Mouse (Mus musculus) kidney, adult 11 months (tissue): ENCODE measurements at regions not wholly inside any gene's neighbourhood (a gene's known extent, or its start where the extent isn't known, plus 50 kb on each side); places are given as distances from the start of the nearest gene placed in this dataset.

Experiments used
- DNase-seq: peaks from one replicate; pipeline ENCODE4 v3.0.0; 2022

DNA sequence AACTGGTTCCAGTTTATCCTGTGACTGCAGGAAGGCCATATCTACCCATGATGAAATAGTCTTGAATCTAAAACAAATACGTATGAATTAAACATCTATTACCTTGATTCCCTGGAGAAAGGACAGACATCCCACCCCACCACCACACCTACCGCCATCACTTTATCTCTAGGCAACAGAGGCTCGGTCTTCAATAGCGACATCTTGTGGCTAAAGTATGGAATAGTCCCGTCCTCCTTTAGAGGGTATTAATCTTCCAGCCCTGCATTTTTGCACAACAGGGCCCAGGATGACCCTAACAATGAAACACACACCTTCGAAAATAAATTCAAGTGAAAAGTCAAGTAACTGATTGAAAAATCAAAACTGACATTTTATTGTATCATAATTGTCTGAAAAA, 279.7 kb downstream of the Lmo4 start:
- DNase-seq, result no peak

DNA sequence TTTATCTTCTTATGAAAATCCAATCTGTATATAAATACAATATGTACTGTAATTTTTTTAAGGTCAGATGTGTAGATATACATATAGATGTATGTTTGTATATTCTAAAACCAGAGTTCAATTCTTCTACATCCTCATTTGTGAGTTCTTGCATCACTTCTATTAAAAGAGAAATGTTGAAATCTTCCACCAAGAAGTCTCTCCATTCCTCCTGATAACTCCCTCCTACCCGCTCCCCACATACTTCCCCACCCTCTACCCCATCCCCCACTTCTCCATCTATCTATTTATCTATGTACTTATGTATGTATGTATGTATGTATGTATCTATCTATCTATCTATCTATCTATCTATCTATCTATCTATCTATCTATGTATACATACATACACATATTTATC, 285.3 kb downstream of the Lmo4 start:
- no peak for DNase-seq

DNA sequence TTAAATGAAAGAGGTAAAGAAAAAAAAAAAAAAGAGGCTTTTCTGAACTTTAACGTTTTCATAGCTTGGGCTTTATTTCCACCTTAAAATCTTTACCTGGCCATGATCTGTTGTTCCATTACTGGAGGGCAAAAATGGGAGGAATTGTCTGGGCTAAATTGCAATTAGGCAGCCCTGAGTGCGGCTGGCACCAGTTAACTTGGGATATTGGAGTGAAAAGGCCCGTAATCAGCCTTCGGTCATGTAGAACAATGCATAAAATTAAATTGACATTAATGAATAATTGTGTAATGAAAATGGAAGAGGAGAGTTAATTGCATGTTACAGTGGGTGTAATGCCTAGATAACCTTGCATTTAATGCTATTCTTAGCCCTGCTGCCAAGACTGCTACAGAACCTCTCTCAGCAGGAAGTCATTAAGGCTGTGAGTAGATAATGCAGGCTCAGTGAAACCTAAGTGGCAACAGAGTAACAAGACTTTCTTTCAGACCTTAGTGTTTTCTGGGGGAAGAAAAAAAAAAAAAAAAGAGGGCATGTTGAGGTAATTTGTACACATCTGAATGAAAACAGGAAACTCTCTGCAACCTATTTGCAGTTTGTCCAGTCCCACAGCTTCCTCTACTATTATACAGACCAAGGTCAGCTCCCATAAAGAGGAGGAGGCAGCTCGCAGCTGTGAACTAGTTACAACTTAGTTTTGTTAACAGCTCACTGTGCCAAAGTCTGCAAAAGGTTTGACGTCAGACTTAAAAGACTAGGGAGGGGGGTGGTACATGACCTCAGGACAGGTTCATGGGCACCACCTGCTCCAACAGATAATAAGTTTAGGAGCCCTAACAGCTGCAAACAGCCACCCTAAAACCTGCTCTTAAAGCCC, 290.4 kb downstream of the Lmo4 start:
- no peak for DNase-seq

DNA sequence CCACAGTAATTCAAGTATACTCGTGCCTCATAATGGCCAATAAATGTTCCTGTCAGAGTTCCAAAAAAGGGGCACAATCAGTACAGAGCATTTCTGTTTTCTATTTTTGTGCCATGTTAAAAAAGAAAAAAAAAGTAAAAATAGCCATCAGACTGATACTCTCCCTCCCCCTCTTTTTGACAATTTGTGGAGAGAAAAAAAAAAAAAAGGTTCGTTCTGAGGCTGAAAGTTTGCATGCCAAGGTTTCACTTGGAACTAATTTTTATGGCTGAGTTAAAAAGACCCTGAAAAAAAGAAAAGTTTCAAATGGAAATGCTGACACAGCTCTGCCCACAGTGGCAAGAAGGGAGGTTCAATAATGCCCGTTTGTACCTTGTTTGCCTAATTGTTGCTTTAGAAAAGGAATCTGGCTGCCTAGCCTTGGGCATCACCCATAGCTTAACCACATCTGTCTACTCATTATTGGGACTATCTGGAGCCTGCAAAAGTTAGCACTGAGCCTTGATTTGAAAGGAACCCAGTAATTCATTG, 291.9 kb downstream of the Lmo4 start:
- DNase-seq, result no peak

DNA sequence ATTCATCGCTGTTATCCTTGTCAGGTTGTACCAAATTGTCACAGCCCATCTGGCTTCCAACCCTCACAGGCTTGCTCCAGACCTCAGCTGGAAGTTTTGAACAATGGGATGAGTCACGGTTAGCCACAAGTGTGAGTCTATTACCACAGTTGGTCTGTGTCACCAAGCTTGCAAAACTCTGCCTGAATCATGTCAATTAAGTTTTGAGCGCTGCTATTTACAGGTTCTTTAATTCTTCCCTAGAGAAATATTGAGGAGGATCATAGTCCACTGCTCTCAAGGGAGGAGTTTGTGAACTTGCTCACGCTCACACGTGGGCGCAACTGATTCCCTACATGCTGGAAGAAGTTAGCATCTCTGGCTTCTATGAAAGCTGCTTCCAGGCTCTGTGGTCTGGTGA, 292.6 kb downstream of the Lmo4 start:
- DNase-seq, result no peak

DNA sequence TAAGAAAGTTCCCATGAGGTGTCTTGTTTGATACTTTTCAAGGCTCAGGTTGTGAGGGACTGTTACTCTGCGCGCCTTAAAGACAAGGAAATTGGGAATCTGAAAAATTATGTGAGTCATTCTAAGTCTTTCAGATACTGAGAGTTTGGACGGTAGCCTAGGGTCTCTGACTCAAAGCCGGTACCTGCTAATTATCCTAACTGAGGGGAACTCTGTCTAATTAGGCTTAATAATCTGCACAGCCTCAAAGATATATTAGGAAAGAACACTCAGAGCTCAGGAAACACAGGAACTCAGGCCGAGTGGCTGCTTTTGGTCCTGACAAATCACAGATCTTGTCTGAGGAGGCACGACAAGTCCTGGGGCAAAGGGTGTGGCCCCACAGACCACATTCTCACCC, 295.7 kb downstream of the Lmo4 start:
- no peak for DNase-seq

DNA sequence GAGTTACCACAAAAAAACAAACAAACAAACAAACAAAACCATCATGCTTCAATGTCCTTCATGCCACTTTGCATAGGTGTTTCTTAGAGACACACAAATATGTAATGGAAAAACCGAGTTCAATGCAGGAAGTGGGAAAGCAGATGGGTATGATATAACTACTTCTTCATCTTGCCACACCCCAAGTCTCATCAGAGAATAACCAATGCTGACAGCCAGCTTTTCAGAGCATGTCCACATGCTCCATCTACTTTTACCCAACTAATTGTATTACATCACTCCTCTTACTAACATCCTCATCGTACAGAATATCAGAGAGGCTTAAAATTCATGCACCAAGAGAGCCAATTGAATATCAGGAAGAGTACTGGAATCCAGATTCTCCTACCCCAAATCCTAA, 301.6 kb downstream of the Lmo4 start:
- no peak for DNase-seq

DNA sequence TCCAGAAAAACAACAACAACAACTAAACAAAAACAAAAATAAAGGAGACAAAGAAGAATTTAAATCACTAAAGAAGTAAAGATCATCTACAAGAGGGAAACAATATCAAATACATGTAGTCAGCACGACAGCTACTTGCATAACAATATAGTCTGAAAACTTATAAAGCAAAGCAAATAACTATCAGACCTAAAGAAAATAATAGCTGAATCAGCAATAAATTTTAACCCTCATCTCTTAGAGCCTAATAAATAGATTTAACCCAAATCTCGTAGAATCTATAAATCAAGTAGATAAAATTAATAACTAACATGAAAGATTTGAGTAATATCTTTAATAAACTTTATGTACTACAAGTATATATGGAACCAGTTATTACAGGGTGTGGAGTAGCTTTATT, 324.2 kb downstream of the Lmo4 start:
- DNase-seq, result no peak

DNA sequence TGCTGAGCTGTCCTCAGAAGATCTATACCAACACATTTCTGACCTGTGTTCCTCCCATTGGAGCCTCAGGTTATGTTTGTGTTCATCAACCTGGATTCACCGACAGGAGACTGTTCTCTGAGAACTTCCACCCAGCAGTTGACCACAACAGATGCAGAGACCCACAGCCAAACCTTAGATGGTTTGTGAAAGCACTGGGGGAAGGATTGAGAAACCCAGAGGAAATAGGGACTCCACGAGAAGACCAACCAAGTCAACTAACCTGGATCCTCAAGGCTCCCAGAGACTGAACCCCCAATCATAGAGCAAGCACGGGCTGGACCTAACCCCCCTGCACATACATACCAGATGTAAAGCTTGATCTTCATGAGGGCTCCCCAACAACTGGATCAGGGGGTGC, 331.1 kb downstream of the Lmo4 start:
- DNase-seq, result no peak

DNA sequence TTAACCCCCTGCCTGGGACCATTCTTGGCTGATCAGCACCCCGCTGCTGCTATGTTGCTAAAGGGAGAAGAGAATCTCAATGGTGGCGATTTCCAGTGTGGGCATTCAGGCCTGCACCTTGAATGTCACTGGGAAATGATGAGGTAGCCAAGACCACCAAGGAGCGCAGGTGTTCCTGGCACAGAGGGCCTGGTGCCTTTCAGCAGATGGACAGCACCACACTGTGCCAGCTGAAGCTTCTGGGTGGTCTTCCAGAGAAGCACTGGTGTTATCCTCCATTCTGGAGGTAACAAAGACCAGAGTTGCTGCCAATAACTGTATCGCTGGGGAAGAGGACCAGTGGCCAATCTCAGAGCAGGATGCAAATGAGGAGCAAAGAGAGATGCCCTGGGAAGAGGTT, 338.5 kb downstream of the Lmo4 start:
- DNase-seq, result no peak

DNA sequence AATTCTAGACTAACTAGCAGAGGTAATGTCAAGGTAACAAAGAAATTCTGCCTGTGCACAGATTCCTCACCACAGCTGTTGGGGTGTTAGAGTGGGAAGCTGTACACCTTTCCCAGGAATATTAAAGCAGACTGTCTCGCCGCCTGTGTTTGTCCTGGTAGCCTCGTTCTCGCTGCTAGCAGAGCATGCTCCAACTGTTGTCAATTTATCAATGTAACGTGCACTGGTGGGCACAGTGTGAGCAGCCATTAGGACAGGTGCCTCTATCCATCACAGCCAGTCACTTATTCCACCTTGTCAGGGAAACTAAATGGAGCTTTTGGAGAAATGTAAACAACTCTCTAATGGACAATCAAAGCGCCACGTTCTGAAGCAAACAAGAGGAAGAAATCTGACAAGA, 339.4 kb downstream of the Lmo4 start:
- DNase-seq, result no peak

DNA sequence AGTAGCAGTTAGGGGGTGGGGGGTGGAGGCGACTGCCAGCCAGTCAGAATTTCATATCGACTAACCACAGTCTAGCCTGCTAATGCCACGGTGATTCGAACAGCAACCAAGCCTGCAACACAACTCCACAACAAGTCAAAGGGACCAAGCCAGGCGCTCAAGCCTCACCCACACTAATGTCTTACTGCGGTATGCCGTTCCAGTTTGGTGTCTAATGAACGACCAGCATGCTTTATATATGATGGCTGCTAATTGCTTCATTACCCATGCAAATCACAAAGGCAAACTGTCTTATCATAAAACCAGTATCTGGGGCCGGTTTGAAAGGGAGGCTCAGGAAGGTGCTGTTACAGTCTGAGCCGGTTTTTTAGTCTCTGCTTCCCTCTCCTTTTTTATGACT, 340.5 kb downstream of the Lmo4 start:
- DNase-seq, result no peak

DNA sequence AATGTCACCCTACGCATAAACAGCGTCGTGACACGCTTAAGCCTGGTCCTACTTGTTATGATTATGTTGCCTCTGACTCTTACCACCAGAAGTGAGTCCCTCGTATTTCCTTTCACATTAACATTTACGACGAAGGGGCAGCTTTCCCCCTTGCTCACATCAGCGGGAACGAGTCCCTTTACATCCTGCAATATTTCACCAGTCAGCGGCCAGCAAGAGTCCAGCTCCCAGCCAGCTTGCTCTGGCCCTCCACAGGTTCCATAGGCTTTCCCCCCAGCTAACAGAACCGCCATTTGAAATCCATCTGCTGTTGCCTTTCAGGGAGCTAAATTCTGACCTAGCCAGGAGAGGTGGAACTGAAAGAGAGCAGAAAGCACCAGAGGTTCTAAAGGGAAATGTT, 342.5 kb downstream of the Lmo4 start:
- no peak for DNase-seq

DNA sequence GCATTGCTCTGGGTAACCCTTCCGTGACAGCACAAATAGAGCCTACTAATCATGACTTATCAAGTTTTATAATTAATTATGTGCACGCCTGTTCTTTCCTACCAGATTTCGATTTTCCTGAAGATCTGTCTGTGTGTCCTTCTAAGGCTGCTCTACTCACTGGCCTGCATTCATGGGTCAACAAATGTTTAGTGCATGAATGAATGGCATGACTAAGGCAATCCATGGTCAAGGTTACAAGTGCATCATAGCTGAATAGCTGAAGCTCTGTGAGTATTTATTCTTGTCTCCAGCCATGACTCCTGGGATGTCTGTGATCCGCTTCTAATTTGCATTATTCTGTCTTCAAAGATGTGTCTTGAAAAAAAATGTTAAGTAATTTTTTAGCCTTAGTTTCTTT, 343.2 kb downstream of the Lmo4 start:
- DNase-seq, result no peak

DNA sequence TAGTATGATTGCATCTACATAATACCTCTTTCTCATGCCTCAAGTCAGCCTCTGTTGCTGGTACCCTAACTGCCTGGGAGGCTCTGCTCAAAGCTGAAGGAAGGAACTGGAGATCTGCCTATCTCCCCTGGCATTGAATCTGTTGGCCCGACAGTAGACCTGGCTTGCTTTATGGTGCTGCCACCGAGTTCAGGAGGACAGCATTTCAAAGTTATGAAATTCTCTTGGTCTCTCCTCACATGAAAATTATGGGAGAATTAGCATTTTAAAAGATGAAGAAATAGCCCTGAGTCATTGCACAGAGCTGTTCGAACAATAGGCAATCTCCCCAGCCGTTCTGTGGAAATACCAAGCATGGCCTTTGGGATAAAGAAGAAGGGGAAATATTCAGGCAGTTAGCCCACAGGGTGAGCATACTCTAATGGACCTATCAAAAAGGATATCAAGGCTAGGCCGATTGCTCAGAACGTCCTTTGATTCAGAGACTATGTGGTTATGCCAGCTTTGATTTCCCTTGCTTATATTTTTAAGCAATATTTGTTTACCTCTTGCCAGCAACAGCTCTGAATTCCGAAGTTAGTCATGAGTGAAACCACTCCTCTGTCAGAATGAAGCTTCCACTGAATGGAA, 369.3 kb downstream of the Lmo4 start:
- no peak for DNase-seq

DNA sequence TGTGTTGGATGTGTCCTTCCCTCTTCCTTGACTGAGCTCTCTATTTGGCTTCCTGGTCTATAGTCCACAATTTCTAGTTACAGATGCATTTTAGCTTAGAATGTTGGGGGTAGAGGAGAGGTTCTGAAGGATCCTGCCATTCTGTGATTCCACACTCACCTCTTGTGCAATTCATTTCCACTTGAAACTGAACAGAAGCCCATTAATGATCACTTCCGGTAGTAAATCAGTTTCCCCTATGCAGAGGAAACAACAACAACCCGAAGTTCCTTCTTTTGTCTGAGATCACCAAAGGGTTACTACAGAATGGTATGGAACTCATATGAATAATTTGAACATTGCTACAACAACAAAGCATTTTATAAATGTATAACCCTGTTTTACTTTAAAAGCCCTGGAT, 370.3 kb downstream of the Lmo4 start:
- no peak for DNase-seq

DNA sequence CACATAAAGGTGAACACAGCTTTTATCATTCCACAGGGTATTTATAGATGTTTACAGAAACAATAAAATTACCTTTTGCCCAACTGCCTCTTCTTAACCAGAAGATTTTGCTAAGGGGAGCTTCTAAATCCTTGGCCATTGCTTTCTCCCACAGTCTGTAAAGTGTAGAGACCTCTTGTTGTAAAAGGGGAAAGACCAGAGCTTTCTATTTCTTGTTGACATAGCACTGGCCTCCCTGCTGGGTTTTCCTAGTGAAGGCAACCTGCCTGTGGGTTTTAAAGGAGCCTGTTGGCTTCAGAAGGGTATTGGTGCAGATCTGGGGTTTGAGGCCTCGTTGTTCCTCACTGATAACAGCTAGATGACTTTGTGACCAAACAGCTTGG, 381.6 kb downstream of the Lmo4 start:
- DNase-seq, result no peak

DNA sequence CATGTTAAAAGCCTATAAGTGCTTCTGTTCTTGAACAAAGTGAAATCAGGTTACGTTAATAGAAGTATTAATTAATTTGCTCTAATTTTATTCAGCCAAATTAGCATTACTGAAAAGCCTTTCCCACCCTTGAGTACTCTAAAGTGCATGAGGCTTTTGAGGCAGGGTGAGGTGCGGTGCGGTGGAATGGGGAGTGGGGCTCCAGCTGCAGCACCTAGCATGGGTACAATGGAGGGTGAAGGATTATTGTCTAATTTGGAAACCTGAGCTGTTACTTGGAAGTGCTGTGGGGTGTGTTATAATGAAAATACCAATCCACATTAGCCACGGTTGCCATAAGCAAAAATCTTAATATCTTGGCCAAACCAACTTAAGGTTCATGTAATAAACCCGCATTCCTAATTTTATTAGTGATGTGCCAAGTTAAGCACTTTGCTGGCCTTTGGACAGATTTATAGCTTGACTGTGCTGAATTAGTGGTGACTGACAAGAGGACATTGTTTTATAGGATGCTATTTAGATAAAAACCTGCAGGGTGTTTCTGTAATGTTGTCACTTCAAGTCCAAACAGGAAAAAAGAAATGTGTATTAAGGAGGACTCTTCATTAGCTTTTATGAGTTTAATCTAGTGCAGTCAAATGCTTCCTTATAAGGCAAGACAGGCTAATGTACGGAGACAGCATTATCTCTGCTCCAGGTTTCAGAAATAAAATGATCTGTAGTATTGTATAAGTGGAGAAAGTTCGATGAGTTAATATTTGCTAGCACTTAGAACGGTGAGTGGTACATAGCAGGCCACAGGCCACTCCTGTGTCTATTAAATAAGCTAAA, 382.2 kb downstream of the Lmo4 start:
- no peak for DNase-seq

DNA sequence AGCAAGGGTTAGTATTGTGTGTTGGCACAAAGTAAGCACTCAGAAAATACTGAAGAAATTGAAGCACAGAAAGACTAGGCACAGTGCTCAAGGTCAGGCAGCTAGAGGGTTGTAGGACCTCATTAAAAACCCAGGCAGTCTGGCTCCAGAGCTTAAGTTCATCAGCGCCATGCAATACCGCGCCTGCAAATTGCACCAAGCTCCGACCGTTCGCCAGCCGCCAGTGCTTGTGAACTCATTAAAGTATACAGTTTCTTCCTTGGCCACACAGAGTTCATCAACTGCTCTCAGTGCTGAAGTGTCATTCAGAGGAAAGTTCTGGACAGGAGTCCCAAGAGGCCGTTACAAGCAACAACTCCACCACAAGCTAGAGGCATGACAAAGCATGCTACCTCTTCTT, 397.5 kb downstream of the Lmo4 start:
- peak; percentile 44 for DNase-seq

DNA sequence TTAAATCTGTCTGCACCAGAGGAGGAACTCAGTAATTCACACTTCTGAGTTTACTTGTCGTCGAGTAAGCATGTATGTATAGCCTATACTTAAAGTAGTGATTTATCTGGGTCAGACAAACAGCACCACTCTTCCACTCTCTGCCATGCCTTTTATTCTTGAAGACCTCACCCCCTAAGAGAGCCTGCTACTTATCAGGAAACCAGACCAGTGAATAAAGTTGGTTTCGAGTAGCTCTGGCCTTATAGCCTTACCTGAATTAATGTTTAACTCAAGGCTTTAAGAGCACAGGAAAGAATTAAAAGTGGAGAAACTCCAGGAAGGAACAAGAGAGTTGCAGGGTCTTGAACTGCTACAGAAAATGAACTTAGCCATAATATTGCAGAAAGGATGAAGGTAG, 398.1 kb downstream of the Lmo4 start:
- DNase-seq, result peak; percentile 4

DNA sequence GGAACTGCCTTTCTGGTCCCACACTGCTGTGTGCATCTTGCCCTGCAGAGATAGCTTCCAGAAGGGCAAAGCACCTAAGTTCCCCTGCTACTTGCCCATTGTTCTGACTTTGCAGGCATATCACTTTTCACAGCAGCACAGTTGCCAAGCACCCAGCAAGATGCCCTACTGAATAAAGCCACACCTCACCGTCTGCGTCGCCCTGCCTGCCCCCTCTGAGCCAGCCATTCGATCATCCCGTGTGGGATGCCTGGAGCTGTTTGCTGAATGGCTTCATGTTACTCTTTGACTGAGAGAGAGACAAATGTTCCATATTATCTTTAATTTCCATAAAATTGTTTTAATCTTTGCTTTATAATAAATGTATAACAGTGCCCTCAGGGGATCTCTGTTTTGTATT, 407.2 kb downstream of the Lmo4 start:
- DNase-seq, result no peak

DNA sequence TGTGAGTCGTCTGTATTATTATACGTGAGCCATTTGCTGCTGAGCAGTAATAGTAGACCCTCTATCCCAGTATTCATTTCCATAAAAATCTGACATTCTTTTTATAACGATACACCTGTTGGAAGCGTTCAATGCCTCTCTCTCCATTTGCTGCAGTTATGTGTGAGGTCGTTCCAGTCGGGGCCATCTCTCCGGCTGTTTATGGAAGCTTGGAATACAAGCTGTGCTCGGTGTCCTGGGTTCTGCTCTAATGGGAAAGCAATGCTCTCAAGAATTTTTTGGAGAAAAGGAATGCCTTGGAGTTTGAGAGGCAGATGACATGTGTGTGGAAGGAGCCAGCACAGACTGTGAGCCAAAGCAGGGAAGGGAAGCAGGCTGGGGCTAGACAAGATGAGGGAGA, 414.1 kb downstream of the Lmo4 start:
- no peak for DNase-seq

DNA sequence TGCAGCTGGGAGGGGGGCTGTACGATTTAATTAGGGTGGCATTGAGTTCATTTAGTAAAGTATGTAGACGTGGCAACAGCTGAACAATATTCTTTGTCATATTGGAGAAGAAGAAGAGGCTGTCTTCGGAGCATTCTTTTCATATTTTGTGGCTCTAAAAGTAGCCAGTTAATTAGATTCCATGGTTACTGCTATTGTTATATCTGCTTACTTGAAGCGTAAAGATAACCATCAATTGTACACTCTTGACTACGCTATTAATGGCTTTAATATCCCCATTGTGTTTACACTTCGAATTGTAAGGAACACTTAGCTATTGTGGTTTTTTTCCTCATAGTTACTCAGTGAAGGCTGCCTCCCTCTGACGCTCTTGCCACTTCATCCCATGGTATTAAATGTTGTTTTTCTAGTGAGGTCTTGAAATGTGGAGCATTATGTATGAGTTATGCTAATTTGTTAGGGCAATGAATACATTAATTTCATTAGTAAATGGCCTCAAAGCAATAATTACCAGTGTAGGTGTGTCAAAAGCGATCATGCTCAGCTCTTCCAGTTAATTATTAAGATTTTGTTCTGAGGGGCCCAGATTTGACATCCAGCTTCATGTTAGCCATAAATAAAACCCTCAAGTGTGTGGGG, 415.0 kb downstream of the Lmo4 start:
- DNase-seq, result no peak
